Mouse (Mus musculus) E14TG2a.4 (cell line): ENCODE results near the gene Cldn1.

ENCODE experiments used
- H3K27me3 ChIP-seq: 2 replicates; pipeline ENCODE4 v1.6.1; 2014; ENCODE audit warnings: low read length, control low read depth; ENCODE audit not compliant: insufficient read depth
- H3K36me3 ChIP-seq: 2 replicates; pipeline ENCODE4 v1.6.1; 2014; ENCODE audit warnings: low read length, control low read depth; ENCODE audit not compliant: insufficient read depth
- H3K4me1 ChIP-seq: replicated peaks from 2 replicates; pipeline ENCODE4 v1.6.1; 2014; ENCODE audit warnings: low read depth, low read length, control low read depth
- H3K4me3 ChIP-seq: replicated peaks from 2 replicates; pipeline ENCODE4 v1.5.1; 2014; ENCODE audit warnings: mild to moderate bottlenecking, low read length
- H3K9me3 ChIP-seq: 2 replicates; pipeline ENCODE4 v1.6.1; 2014; ENCODE audit warnings: low read length, control low read depth
- CTCF ChIP-seq: conservative IDR thresholded peaks from 2 replicates; pipeline ENCODE4 v1.5.1; 2014; ENCODE audit warnings: low read length
- NANOG ChIP-seq: IDR thresholded peaks from 2 replicates; pipeline ENCODE4 v1.6.1; 2014; ENCODE audit warnings: borderline replicate concordance, low read length, mixed read lengths
- POU5F1 ChIP-seq: IDR thresholded peaks from 2 replicates; pipeline ENCODE4 v1.6.1; 2014; ENCODE audit warnings: low read length, borderline replicate concordance

Cldn1 gene

DNA sequence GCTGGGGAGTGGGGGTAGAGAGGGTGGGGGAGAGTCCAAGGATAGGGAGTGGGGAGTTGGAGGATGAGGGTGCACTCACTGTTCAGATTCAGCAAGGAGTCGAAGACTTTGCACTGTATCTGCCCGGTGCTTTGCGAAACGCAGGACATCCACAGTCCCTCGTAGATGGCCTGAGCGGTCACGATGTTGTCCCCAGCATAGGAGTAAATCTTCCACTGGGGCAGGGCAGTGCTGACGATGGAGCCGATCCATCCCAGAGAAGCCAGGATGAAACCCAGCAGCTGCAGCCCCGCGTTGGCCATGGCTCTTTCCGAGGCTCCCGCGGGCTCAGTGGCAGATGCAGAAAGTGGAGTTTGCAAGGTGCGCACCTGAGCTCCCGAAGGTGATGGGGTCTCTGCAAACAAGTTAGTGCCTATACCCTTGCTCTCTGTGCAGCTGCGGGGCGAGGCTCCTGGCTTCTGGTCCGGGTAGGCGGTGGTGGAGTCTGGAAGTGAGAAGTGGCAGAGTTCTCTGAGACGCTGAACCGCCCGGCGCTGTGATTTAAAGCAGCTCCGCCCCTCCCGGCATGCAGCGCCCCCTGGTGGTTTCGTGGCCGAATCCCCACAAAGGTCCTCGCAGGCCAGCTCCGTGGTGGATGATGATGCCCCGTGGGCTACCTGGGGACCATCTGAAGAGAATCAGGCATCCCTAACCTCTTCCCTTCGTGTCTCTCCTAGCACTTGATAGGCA, at the start of gene Cldn1:
TSS of gene Cldn1 (minus strand) at position 517 of the 729 bp plus-strand sequence.
- H3K4me1 ChIP-seq, result peaks cover 7% of the 10 kb centered on the region; the same call in 1 of the 2 replicates
- peaks cover 38% of the 10 kb centered on the region for H3K27me3 ChIP-seq
- H3K4me3 ChIP-seq, result peak within 1 kb of the TSS; percentile 74
- TF ChIP-seq NANOG, result no peak
- peak; percentile 68 for TF ChIP-seq CTCF
- TF ChIP-seq POU5F1, result no peak
- H3K9me3 ChIP-seq, result no peaks in the 10 kb centered on the region
- no peaks in the 10 kb centered on the region for H3K36me3 ChIP-seq

DNA sequence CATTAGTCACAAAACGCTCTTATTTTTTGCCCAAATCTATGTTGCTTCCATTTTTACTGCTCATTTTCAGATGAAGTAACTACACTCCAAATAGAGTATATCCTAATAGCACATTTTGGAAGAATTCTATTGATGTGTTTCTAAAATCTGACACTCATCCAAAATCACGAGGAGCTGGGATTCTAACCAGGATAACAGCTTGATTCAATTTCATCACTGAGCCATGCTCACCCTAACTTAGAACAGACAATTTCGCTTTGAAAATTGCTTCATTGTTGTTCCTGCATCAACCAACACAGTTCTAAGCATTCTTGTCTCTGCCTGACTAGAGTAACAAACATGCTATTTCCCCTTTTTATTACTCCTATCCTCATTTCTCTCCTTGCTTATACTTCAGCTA, 47.0 kb upstream of the Cldn1 start:
- Histone ChIP-seq H3K36me3 (no peaks in the 10 kb centered on the region), H3K4me3 (no peak overlapping the region), H3K9me3 (no peaks in the 10 kb centered on the region), H3K27me3 (no peaks in the 10 kb centered on the region), H3K4me1 (no peaks in the 10 kb centered on the region)
- TF ChIP-seq POU5F1 (no peak), NANOG (no peak), CTCF (no peak)

DNA sequence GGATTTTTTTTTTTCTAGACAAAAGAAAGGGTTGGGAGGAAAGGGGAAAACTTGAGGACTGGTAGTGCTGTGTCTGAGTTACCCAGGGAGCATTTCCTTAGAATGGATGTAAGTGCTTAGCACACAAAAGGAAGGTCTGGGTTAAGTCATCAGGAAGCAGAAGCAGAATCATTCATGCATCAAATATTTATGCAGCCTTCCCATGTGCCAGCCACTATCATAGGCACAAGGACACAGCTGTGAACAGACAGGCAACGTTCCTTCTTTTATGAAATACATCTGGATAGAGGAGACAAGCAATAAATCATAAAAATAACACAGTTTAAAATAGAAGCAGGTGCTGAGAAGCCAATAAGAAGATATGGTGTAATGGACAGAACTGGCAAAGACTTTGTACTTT, 32.4 kb upstream of the Cldn1 start:
- no peaks in the 10 kb centered on the region for H3K9me3 ChIP-seq
- no peak overlapping the region for H3K4me3 ChIP-seq
- TF ChIP-seq NANOG (no peak), POU5F1 (no peak), CTCF (no peak)
- no peaks in the 10 kb centered on the region for H3K36me3 ChIP-seq
- no peaks in the 10 kb centered on the region for H3K4me1 ChIP-seq
- H3K27me3 ChIP-seq, result no peaks in the 10 kb centered on the region

- H3K27me3 ChIP-seq, result no peaks in the 10 kb centered on the region
- no peaks in the 10 kb centered on the region for H3K36me3 ChIP-seq
- TF ChIP-seq POU5F1, result no peak
- no peak for TF ChIP-seq NANOG
- TF ChIP-seq CTCF, result no peak
- H3K9me3 ChIP-seq, result no peaks in the 10 kb centered on the region
- no peaks in the 10 kb centered on the region for H3K4me1 ChIP-seq
- H3K4me3 ChIP-seq, result no peak overlapping the region
Observed at GRCm38 (mm10) chr16:26400971-26401370, 29.3 kb upstream of the Cldn1 start.

GRCm38 (mm10) chr16:26400549-26400948, 28.9 kb upstream of the Cldn1 start:
- no peaks in the 10 kb centered on the region for H3K4me1 ChIP-seq
- H3K27me3 ChIP-seq, result no peaks in the 10 kb centered on the region
- H3K4me3 ChIP-seq, result no peak overlapping the region
- no peaks in the 10 kb centered on the region for H3K9me3 ChIP-seq
- no peak for TF ChIP-seq CTCF
- no peaks in the 10 kb centered on the region for H3K36me3 ChIP-seq

DNA sequence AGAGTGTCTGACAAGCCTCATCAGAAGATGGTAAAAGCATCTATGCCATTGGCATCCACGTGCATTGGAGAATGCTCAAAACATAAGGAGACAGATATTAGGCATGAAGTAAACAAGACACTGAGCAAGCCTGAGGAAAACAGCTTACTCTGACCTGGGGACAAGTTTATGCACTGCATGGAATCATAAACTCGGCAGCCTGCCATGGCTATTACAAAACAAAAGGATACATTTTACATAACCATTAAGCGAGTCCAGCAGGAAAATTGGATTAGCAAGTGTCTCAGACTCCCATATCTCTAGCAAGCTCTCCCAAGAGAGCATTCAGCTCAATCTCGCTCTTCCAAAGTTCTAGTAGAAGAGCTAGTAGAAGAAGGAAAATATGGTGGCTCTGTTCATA, 19.3 kb upstream of the Cldn1 start:
- H3K36me3 ChIP-seq, result no peaks in the 10 kb centered on the region
- TF ChIP-seq NANOG (no peak), CTCF (no peak), POU5F1 (no peak)
- no peaks in the 10 kb centered on the region for H3K9me3 ChIP-seq
- no peaks in the 10 kb centered on the region for H3K4me1 ChIP-seq
- no peak overlapping the region for H3K4me3 ChIP-seq
- H3K27me3 ChIP-seq, result no peaks in the 10 kb centered on the region

- Histone ChIP-seq H3K4me1 (no peaks in the 10 kb centered on the region), H3K9me3 (no peaks in the 10 kb centered on the region), H3K27me3 (no peaks in the 10 kb centered on the region), H3K4me3 (no peak overlapping the region), H3K36me3 (no peaks in the 10 kb centered on the region)
- TF ChIP-seq POU5F1, result no peak
- no peak for TF ChIP-seq CTCF
- TF ChIP-seq NANOG, result no peak
Observed at GRCm38 (mm10) chr16:26386159-26386558, 14.5 kb upstream of the Cldn1 start.

DNA sequence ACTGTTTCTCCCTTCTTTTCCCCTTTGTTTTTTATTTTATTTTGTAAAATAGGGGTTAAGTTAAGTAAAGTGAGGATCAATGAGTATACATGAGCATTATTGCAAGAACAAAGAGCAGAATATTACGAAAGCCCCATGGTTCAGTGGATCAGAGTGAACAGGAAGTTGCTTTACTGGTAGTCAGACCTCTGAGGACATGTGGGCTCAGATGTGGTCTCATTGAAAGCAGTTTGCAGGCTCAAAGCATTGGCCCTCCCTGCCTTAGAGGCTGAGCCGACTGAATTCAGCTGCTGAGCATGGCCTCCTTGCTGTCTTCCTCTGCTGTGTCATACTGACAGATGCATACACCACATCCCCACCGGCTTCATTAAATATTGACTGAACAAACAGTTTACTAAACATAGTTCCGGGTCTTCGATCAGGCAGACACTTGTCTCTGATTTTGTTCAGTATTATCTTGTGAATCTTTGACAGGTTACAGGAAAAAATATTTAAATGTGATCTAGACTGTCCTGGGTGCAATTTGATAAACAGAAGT, 12.5 kb upstream of the Cldn1 start:
- no peaks in the 10 kb centered on the region for H3K9me3 ChIP-seq
- H3K4me3 ChIP-seq, result no peak overlapping the region
- no peaks in the 10 kb centered on the region for H3K4me1 ChIP-seq
- no peak for TF ChIP-seq POU5F1
- no peak for TF ChIP-seq NANOG
- H3K36me3 ChIP-seq, result no peaks in the 10 kb centered on the region
- no peaks in the 10 kb centered on the region for H3K27me3 ChIP-seq

DNA sequence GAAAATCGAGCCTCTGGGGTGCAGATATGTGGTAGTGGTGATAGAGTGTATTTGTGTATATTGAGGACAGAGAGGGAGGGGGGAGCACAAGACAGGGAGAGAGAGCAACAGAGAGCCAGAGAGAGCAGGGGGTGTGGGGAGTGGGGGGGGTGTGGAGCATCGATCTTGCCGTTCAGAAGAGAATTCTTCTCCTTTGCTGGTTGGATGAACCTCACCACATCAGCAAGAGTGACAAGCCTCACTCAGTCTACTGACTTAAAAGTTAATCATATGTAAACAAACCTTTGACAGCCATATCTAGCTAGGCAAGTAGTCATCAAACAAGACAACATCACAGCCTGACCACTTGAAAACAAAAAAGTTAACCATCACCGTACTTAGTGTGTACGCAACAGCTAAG, 5.5 kb upstream of the Cldn1 start:
- no peak for TF ChIP-seq NANOG
- no peak for TF ChIP-seq CTCF
- no peak for TF ChIP-seq POU5F1
- Histone ChIP-seq H3K36me3 (no peaks in the 10 kb centered on the region), H3K4me1 (no peaks in the 10 kb centered on the region), H3K4me3 (no peak overlapping the region), H3K9me3 (no peaks in the 10 kb centered on the region), H3K27me3 (peaks cover 2% of the 10 kb centered on the region; the same call in 1 of the 2 replicates)
